Mouse (Mus musculus): ENCODE measurements around the gene Cenph.
"Not testable (repeated sequence)": the region's sequence is repeated elsewhere in the genome, so short reads cannot be mapped to it uniquely, and the experiment has no call there.

Gene Cenph

DNA sequence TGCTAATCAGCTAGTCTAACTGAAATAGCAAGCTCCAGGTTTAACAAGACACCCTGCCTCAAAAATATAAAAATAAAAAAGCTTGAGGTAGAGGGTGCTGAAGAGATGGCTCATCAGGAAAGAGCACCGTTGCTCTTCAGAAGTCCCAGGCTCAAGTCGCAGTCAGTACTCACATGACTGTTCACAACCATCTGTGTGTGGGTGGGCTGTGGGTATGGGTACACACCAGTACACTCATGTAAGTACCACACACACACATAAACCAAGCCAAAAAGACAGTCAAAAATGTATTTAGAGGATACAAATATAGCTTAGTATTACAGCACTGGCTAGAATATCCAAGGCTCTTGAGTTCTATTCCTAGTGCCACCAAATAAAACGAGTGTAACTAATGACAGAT, 29.6 kb downstream of the Cenph start:
- peak; percentile 61 for DNase-seq (ENCODE audit: low spot score)

DNA sequence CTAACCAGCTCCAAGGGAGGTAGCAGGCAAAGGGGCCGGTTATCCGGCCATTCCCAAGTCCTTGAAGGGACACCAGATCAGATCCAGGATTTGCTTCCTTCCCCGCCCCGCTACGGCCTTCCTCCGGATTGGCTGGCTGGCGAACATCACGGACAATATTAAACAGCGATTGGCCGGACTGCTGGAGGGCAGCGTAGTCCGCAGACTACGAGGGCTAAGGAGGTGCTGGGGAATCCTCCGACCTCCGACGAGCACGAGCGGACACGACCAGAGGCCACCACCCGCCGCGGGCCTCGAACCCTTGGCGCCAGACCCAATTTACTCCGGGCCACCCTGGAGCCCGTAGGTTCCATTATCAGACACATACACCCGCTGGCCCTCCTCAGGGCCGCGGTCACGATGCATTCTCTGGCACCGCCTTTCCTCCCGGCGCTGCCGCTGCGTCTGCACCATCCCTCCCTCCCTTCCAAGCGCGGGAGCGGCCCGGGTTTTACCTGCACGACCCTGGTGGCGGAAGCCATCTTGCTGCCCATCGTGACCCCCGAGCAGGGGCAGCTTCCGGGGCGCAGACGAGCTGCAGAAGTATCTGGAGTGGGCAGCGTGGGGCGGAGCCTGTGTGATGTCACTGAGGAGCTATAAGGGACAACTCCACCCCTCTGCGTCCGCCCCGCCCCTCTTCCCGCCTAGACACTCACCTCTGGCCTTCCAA, 31.5 kb downstream of the Cenph start, which contains the start of gene Mrps36:
Mrps36 (minus strand) TSS at position 624 of the 709 bp plus-strand sequence.
- peak; percentile 94 for DNase-seq (ENCODE audit: low spot score)

GRCm38 (mm10) chr13:100743346-100744035, 32.2 kb downstream of the Cenph start:
- DNase-seq (ENCODE audit: low spot score): no peak

GRCm38 (mm10) chr13:100742831-100743230, 32.9 kb downstream of the Cenph start:
- no peak for DNase-seq (ENCODE audit: low spot score)

GRCm38 (mm10) chr13:100732756-100733155, 42.9 kb downstream of the Cenph start:
- no peak for DNase-seq (ENCODE audit: low spot score)

DNA sequence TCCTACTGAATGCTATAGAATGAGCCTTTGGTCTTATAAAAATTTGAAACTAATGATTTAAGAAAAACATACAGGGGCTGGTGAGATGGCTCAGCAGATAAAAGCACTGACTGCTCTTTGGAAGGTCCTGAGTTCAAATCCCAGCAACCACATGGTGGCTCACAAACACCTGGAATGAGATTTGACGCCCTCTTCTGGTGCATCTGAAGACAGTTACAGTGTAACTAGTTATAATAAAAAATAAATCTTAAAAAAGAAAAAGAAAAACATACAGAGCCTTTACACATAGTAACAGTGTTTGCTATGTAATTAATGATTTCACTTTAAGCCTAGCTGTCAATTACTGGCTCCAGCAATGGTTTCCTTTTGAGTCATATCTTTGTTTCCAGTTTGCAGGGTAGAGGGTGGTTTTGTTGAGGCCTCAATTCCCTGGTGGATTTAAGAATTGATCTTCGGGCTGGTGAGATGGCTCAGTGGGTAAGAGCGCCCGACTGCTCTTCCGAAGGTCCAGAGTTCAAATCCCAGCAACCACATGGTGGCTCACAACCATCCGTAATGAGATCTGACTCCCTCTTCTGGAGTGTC, 44.1 kb downstream of the Cenph start:
- not testable (repeated sequence) for DNase-seq (ENCODE audit: low spot score)

- peak; percentile 92 for DNase-seq (ENCODE audit: low spot score)
Measured at GRCm38 (mm10) chr13:100730861-100731176, 44.9 kb downstream of the Cenph start, which contains the start of gene Cdk7. Gene Cdk7, minus strand, starts transcription at chr13:100730939.

DNA sequence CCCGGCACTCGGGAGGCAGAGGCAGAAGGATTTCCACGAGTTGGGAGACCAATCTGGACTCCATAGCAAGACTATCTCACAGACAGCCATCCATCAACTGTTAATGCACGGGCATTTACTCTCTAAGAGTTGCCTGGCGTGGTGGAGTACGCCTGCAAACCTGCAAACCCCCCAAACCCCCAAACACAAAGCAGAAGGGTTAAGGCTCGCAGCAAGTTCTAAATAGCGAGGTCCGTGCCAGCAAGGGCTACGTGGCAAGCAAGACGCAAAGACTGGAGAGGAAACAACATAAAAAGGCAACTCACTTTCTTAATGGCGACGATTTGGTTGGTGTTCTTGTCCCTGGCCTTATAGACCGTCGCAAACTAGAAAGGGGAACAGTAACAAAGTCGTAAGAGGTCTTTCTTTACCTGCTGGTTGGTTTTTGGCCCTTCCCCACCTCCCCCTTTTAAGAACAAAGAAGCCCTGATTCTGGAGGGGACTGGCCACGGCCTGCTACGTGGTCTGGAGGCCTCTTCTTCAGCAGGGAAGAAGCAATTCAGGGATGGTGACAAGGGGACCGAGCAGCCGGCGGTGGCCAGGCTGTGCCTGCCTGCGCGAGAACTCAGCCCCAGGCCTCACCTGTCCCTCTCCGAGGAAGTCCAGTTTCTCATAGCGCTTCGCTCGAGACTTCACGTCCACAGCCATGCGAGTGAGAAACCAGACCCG, 45.4 kb downstream of the Cenph start:
- no peak for DNase-seq (ENCODE audit: low spot score)

DNA sequence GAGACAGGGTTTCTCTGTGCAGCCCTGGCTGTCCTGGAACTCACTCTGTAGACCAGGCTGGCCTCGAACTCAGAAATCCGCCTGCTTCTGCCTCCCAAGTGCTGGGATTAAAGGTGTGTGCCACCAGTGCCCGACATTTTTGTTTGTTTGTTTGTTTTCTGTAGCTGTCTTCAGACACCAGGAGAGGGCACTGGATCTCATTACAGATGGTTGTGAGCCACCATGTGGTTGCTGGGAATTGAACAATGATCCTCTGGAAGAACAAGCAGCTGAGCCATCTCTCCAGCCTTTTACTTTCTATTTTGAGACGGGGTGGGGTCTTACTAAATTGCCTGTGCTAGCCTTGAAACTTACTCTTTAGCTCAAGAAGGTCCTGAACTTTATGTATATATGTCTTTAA, 47.2 kb downstream of the Cenph start:
- not testable (repeated sequence) for DNase-seq (ENCODE audit: low spot score)

GRCm38 (mm10) chr13:100728086-100728485, 47.6 kb downstream of the Cenph start:
- DNase-seq (ENCODE audit: low spot score): no peak

DNA sequence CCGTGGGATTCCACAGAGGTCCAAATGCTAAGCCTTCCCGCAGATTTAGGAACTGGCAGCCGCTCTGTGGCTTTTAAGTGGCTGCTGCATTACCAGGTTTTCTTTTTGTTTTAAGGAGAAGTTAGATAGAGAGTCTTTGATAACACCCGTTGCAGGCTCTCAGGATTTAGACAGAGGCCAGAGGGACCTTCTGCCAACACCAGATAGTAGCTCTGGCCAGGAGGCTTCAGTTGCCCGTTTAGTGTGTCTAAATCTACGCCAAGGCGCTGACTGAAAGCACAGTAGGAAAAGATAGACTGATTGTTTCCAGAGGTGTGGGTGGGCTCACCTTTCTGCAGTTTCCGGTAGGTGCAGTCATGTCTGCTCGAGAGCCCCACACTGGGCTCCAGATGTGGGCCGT, 50.5 kb downstream of the Cenph start:
- no peak for DNase-seq (ENCODE audit: low spot score)

- no peak for DNase-seq (ENCODE audit: low spot score)
Measured at GRCm38 (mm10) chr13:100724051-100724754, 51.5 kb downstream of the Cenph start.

- no peak for DNase-seq (ENCODE audit: low spot score)
Measured at GRCm38 (mm10) chr13:100721656-100722055, 54.0 kb downstream of the Cenph start.

- DNase-seq (ENCODE audit: low spot score): no peak
Measured at GRCm38 (mm10) chr13:100715467-100715866, 60.2 kb downstream of the Cenph start.

Data from layer of hippocampus, adult 11-12 months (tissue).